In genomic region chr11:22061660-22062059, GRCm38 (mm10) we compare ENCODE assay signal across 24 mouse cellular contexts. TPM values are rescaled to one million over a fixed set of nuclear protein-coding genes. Genes with fewer than 3 reads are reported as not detected.
"Had no signal": no experiment of that assay in that cellular context is flagged by ENCODE, and none has a peak within 500 bp of the region (broad histone marks: within the 10 kb centered on the region; RNA-seq: fewer than 3 reads in every experiment).

No protein-coding gene starts in this region.

- H3K9me3 ChIP-seq: liver, embryonic 13.5 days; neural tube, embryonic 12.5 days; neural tube, embryonic 15.5 days had no signal

- H3K9ac ChIP-seq: liver, embryonic 13.5 days; neural tube, embryonic 12.5 days; neural tube, embryonic 15.5 days had no signal

- H3K4me3 ChIP-seq: left cerebral cortex, adult 2 months; liver, embryonic 13.5 days; neural tube, embryonic 12.5 days; neural tube, embryonic 15.5 days had no signal

- H3K36me3 ChIP-seq: liver, embryonic 13.5 days; neural tube, embryonic 12.5 days had no signal

- DNase-seq: kidney, adult 2 months; layer of hippocampus, postnatal 36 days; liver, embryonic 13.5 days; lung, adult 2 months; lung, postnatal 14 days; lung, postnatal 4 days; midbrain, embryonic 14.5 days; right cerebral cortex, adult 18-20 months; right cerebral cortex, postnatal 14 days; right cerebral cortex, postnatal 4 days; thymus, adult 2 months; thymus, postnatal 14 days; thymus, postnatal 4 days had no signal

- H3K4me2 ChIP-seq: liver, embryonic 13.5 days; midbrain, embryonic 11.5 days; neural tube, embryonic 12.5 days; neural tube, embryonic 15.5 days had no signal

- H3K27me3 ChIP-seq: liver, embryonic 13.5 days; neural tube, embryonic 12.5 days; neural tube, embryonic 15.5 days had no signal

- ATAC-seq: intestine, embryonic 16.5 days had no signal

- H3K4me1 ChIP-seq: liver, embryonic 13.5 days; neural tube, embryonic 12.5 days; neural tube, embryonic 15.5 days had no signal

- H3K27ac ChIP-seq: left cerebral cortex, adult 2 months; liver, embryonic 13.5 days; neural tube, embryonic 12.5 days; neural tube, embryonic 15.5 days; stomach, postnatal 0 days had no signal

RNA-seq across cellular contexts. Expression of gene Otx1, which starts 59.0 kb away (rescaled TPM):
- total RNA-seq: liver, adult 2 months; megakaryocyte progenitor cell, adult 5-6 weeks; megakaryocyte-erythroid progenitor cell, adult 5-6 weeks had no signal
- polyA plus RNA-seq: intestine, embryonic 16.5 days; kidney, adult 2 months; kidney, embryonic 14.5 days; liver, adult 2 months; liver, embryonic 13.5 days; liver, embryonic 16.5 days; neural tube, embryonic 12.5 days; neural tube, embryonic 15.5 days; stomach, postnatal 0 days had no signal
